Mouse (Mus musculus) heart, postnatal 36 days (tissue): ENCODE results near the gene Reep1. TPM values are rescaled to one million over a fixed set of nuclear protein-coding genes. Genes with fewer than 3 reads are reported as not detected.
A peak's percentile ranks its signal among the peaks of the same experiment; 100 is the strongest.

ENCODE experiments used
- DNase-seq, 2 experiments: peaks; one replicate each; pipeline ENCODE4 v3.0.0; 2021 to 2022
- intact Hi-C: fragments of 180-260 bp; cut with DNase I; formaldehyde crosslinking; loops from one replicate; pipeline ENCODE4 v1.15.1; 2025
- total RNA-seq, 2 experiments: library from RNA; stranded (reverse); gene quantifications; 2 replicates each; pipeline ENCODE4 v1.2.3; 2021

Reep1 gene
- total RNA-seq, 2 experiments from 2014 or later = 14.7 to 17.4 TPM

- no peak for DNase-seq
Measured at GRCm38 (mm10) chr6:71736101-71736500, 28.7 kb downstream of the Reep1 start.

DNA sequence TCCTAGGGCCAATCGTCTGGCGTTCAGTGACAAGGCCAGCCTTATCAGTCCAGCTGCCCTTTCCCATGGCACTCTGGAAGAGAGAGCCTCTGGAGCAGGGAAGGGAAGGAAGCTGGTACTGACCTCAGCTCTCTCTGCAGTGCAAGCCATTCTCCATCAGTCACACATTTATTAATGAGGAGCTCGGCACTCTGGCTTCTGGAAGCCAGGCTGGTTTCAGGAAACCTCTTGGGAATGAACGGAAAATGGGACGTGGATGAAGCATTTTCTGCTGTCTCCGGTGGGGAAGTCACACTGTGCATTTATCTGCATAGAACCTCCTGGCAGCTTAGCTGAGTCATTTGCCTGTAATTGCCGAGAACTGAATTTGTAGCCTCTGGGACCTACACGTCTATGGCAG is 29.8 kb downstream of the Reep1 start:
- intact Hi-C loops = no loop called here
- DNase-seq = no peak

More at GRCm38 (mm10) chr6:71736101-71736500, 28.7 kb downstream of the Reep1 start:
- intact Hi-C loops = no loop called here

DNA sequence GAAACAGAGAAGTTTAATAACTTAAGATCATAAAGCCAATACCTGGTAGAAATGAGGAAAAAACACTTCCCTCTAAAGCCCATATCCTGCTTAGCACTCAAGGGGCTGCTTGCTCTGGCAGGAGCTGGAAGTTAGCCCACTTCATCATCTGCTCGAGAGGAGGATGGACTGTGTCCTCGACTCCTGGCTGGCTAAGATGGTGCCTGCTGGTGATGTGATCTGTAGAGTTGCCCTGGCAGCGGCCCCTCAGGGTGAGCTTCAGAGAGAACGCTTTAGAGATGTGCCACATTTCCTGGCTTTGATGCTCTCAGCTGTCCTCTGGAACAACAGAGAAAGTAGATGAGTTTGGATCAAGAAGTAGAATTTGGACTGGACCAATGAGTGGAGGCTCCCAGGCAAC is 31.2 kb downstream of the Reep1 start:
- no peak for DNase-seq
- intact Hi-C loops = loop anchor here (1.0 kb wide), 1 partner anchor 13 kb away; no protein-coding TSS in a partner anchor

GRCm38 (mm10) chr6:71740921-71741320 is 33.6 kb downstream of the Reep1 start:
- DNase-seq = no peak
- intact Hi-C loops = no loop called here

GRCm38 (mm10) chr6:71741998-71742636 is 34.8 kb downstream of the Reep1 start:
- no peak for DNase-seq
- intact Hi-C loops = no loop called here

GRCm38 (mm10) chr6:71744934-71745333 is 37.6 kb downstream of the Reep1 start:
- DNase-seq = no peak
- intact Hi-C loops = no loop called here

DNA sequence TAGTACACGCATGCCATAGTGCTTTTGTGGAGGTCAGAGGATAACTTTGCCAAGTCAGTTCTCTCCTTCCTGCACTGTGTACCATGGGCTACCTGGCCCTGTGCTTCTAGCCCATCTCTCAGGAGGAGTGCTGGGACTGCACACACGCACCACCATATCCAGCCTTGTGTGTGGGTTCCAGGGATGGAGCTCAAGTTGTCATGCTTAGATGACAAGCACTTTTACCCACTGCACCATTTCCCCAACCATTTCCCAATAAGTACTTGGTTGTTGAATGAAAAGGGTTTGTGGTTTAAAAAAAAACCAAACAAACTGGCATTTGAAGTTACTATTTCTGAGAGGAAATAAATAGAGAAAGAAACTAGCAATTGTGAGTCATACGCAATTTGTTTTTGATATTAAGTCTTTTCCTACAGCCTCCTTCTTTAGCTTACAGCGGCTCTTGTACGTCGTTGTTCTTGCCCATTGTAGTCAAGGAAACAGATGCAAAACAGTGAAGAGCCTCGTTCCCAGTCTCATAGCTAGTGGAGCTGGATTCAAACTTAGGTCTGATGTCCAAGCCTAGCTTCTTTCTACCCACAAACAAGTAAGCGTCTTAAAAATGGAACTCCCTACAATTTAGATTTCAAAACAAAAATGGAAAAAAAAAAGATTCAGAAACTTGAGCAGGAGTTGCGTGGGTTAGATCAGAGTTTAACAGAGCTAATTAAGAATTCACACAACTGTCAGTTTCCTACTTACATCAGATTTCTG is 38.3 kb downstream of the Reep1 start:
- no peak for DNase-seq
- intact Hi-C loops = no loop called here

GRCm38 (mm10) chr6:71746246-71746645 is 38.9 kb downstream of the Reep1 start:
- intact Hi-C loops = no loop called here
- no peak for DNase-seq

DNA sequence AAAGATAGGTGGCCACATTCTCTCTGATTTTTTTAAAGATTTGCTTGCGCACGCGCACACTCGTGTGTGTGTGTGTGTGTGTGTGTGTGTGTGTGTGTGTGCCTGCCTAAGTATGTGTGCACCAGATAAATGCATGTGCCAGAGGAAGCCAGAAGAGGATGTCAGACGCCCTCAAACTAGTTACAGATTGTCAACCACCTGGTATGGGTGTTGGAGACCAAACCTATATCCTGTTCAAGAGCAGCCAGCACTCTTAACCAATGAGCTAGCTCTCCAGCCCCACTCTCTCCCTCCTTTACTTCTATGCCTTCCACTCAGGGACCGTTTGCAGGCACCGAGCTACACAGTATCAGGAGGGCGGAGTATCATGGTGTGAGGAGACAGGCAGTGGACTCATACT is 39.5 kb downstream of the Reep1 start:
- intact Hi-C loops = no loop called here
- DNase-seq = no peak

DNA sequence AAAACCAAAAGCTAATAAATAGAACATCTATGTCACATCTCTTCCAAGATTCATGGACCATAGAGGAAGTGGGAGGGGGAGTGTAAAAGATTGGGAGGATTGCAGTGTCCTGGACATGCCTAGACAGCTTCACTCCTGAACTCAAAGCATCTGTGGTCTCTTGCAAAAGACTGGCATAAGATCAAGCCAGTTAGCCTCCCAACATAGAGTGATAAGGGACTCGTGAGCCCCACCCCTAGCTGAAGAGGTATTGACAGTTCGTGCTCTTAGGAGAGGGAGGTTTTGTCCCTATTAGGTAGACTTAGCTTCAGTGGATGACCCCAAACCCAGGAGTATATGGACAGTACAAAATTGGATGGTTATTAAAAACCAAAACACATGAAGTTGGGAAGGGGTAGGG is 44.2 kb downstream of the Reep1 start:
- intact Hi-C loops = loop anchor here (1.0 kb wide), 1 partner anchor 12 kb away; no protein-coding TSS in a partner anchor
- no peak for DNase-seq

GRCm38 (mm10) chr6:71752791-71753464 is 45.6 kb downstream of the Reep1 start:
- intact Hi-C loops = no loop called here
- no peak for DNase-seq

DNA sequence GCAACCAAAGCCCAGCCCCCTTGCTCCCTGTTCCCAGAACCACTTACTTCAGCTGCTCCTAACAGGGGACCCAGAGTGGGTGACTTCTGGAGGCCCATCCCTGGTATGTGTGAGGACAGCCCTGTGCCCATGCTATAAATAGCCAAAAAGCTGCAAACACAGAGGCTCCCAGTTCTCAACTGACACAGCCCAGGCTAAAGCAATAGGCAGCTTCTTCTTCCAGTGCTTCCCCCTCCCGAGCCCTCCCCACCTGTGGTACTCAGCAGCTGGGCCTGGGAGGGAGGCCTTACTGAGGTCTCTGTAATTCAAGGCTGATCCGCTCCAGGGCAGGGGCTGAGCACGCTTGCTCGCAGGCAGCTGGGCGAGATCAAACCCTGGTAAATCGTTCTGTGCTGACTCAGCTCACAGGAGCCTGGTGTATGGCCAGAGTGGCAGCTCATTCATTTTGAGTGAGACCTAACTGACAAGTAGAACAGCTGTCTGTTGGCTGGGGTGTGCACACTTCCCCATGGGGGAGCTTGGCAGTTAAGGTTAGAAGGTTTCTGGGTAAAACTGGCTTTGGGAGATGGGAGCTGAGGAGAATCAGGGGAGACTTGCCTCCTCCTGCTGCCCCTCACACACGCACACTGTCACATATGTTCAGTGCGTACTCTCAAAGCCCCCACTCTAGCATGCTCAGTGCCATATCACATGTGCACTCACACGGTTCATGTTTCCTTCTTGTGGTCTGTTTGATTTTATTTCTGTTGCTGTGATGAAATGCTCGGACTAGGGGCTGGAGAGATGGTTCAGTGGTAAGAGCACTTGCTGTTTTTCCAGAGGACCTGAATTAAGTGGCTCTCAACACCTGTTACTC is 49.9 kb downstream of the Reep1 start:
- intact Hi-C loops = no loop called here
- DNase-seq = peak; percentile 6 to 14

GRCm38 (mm10) chr6:71758780-71759179 is 51.4 kb downstream of the Reep1 start:
- DNase-seq = no peak
- intact Hi-C loops = no loop called here

- intact Hi-C loops = no loop called here
- no peak for DNase-seq
Measured at GRCm38 (mm10) chr6:71760073-71760472, 52.7 kb downstream of the Reep1 start.

DNA sequence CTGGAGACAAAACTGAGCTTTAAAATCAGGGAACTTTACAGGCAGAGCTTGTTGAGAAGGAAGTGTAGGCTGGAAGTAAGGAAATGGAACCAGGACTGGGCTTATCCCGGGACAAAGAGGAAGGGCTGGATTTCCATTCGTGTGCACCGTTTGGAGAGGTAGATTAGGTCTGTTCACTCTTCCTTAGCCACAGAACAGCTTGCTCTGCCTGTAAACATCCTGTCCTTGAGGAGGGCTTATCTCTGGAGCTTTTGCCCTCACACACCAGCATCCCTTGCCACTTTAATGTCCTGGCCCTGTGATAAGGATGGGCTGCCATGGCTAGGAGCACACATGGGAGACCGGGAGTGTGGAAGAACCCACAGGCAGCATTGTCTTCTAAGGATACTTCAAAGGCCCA is 60.4 kb downstream of the Reep1 start:
- intact Hi-C loops = no loop called here
- DNase-seq = no peak

- intact Hi-C loops = loop anchor here (5.0 kb wide), 1 partner anchor 88 kb away; no protein-coding TSS in a partner anchor
- DNase-seq = no peak
Measured at GRCm38 (mm10) chr6:71769901-71770690, 62.7 kb downstream of the Reep1 start.

DNA sequence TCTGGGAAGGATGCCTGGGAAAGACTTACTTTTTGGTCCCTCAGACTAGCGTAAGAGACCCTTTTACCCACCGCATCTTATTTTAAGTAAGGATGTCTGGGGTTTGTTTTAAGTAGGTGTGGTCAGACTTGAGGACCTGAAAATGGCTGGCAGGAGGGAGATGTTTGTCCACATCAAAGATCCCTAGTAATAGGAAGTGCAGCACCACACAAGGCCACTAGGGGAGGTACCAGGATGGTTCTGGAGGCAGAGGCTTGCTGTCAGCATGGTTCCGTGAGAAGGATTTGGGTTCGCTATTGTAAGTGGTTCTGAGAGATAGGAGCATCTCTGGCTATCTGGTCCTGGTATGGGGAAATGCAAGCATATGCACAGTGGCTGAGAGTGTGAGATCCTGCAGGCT is 63.5 kb downstream of the Reep1 start:
- no peak for DNase-seq
- intact Hi-C loops = loop anchor here (5.0 kb wide), 1 partner anchor 89 kb away; no protein-coding TSS in a partner anchor

- no peak for DNase-seq
- intact Hi-C loops = loop anchor here (5.0 kb wide), 1 partner anchor 89 kb away; no protein-coding TSS in a partner anchor
Measured at GRCm38 (mm10) chr6:71771282-71771681, 63.9 kb downstream of the Reep1 start.

- DNase-seq = no peak
- intact Hi-C loops = loop anchor here (5.0 kb wide), 1 partner anchor 90 kb away; no protein-coding TSS in a partner anchor
Measured at GRCm38 (mm10) chr6:71772156-71772555, 64.8 kb downstream of the Reep1 start.
